Mouse (Mus musculus) ES-Bruce4 (cell line): Measurements from ENCODE around the gene Sf3a3. TPM values are rescaled to one million over a fixed set of nuclear protein-coding genes. Genes with fewer than 3 reads are reported as not detected.

ENCODE experiments used
- H3K27ac ChIP-seq: 2 replicates; pipeline ENCODE4 v1.5.1; 2012; ENCODE audit warnings: low read length, inconsistent platforms; ENCODE audit not compliant: insufficient read depth
- H3K27me3 ChIP-seq: 2 replicates; pipeline ENCODE4 v1.6.1; 2012; ENCODE audit warnings: mild to moderate bottlenecking, low read length, inconsistent platforms; ENCODE audit not compliant: control insufficient read depth, poor library complexity, insufficient read depth, severe bottlenecking
- H3K36me3 ChIP-seq: 2 replicates; pipeline ENCODE4 v1.6.1; 2012; ENCODE audit warnings: inconsistent platforms, mild to moderate bottlenecking, low read length, moderate library complexity; ENCODE audit not compliant: control insufficient read depth, poor library complexity, insufficient read depth, severe bottlenecking
- H3K4me1 ChIP-seq: one replicate; pipeline ENCODE4 v1.8.1; 2011; ENCODE audit warnings: low read length; ENCODE audit not compliant: control insufficient read depth, insufficient read depth
- H3K4me3 ChIP-seq: 2 replicates; pipeline ENCODE4 v1.5.1; 2011; ENCODE audit warnings: low read depth, mild to moderate bottlenecking, low read length
- H3K9ac ChIP-seq: 2 replicates; pipeline ENCODE4 v1.6.1; 2012; ENCODE audit warnings: low read depth, mild to moderate bottlenecking, inconsistent platforms; ENCODE audit not compliant: poor library complexity, severe bottlenecking
- H3K9me3 ChIP-seq: replicated peaks from 2 replicates; pipeline ENCODE4 v1.6.1; 2012; ENCODE audit warnings: mild to moderate bottlenecking, low read length, inconsistent platforms; ENCODE audit not compliant: control insufficient read depth, poor library complexity, insufficient read depth, severe bottlenecking
- CTCF ChIP-seq: IDR thresholded peaks from one replicate; pipeline ENCODE4 v1.8.1; 2011; ENCODE audit warnings: low read depth, low read length
- EP300 ChIP-seq: IDR thresholded peaks from 2 replicates; pipeline ENCODE4 v1.6.1; 2011; ENCODE audit warnings: low read depth, low read length; ENCODE audit not compliant: insufficient read depth
- POLR2A ChIP-seq: IDR thresholded peaks from one replicate; pipeline ENCODE4 v1.8.1; 2011; ENCODE audit warnings: low read length; ENCODE audit not compliant: insufficient read depth
- polyA plus RNA-seq: library from polyadenylated mRNA; stranded (reverse); fragments of >200 nt; gene quantifications from 2 replicates; pipeline ENCODE4 v1.2.4, GENCODE M21; 2011; ENCODE audit warnings: low read depth; ENCODE audit not compliant: missing spikeins, insufficient read depth, insufficient read length

Gene Sf3a3
- polyA plus RNA-seq, 1 experiment: 127 TPM

GRCm38 (mm10) chr4:124742839-124743238 lies 28.3 kb downstream of the Sf3a3 start:
- TF ChIP-seq EP300: no peak
- no peak for TF ChIP-seq CTCF
- no peak for TF ChIP-seq POLR2A
- no peaks in the 10 kb centered on the region for H3K36me3 ChIP-seq
- no peaks in the 10 kb centered on the region for H3K4me1 ChIP-seq
- no peak overlapping the region for H3K27ac ChIP-seq
- H3K9me3 ChIP-seq: no peaks in the 10 kb centered on the region
- no peaks in the 10 kb centered on the region for H3K27me3 ChIP-seq
- H3K4me3 ChIP-seq: no peak overlapping the region
- no peak overlapping the region for H3K9ac ChIP-seq

- TF ChIP-seq POLR2A: no peak
- no peak for TF ChIP-seq EP300
- no peak for TF ChIP-seq CTCF
- no peaks in the 10 kb centered on the region for H3K27me3 ChIP-seq
- H3K4me3 ChIP-seq: no peak overlapping the region
- no peaks in the 10 kb centered on the region for H3K9me3 ChIP-seq
- H3K4me1 ChIP-seq: no peaks in the 10 kb centered on the region
- H3K36me3 ChIP-seq: no peaks in the 10 kb centered on the region
- no peak overlapping the region for H3K9ac ChIP-seq
- H3K27ac ChIP-seq: no peak overlapping the region
Observed at GRCm38 (mm10) chr4:124746577-124746976, 32.0 kb downstream of the Sf3a3 start.

GRCm38 (mm10) chr4:124747851-124748250 lies 33.3 kb downstream of the Sf3a3 start:
- Histone ChIP-seq H3K27ac (no peak overlapping the region), H3K9me3 (no peaks in the 10 kb centered on the region), H3K9ac (no peak overlapping the region), H3K4me3 (no peak overlapping the region), H3K27me3 (no peaks in the 10 kb centered on the region), H3K4me1 (no peaks in the 10 kb centered on the region), H3K36me3 (no peaks in the 10 kb centered on the region)
- TF ChIP-seq POLR2A (no peak), CTCF (no peak), EP300 (no peak)

GRCm38 (mm10) chr4:124751300-124752250 lies 37.0 kb downstream of the Sf3a3 start:
- Histone ChIP-seq H3K36me3 (no peaks in the 10 kb centered on the region), H3K4me1 (no peaks in the 10 kb centered on the region), H3K27ac (no peak overlapping the region), H3K9me3 (no peaks in the 10 kb centered on the region), H3K27me3 (no peaks in the 10 kb centered on the region), H3K4me3 (peak overlapping the region; percentile 88), H3K9ac (peak overlapping the region; percentile 40)
- TF ChIP-seq EP300: no peak
- no peak for TF ChIP-seq CTCF
- TF ChIP-seq POLR2A: no peak

- H3K27me3 ChIP-seq: no peaks in the 10 kb centered on the region
- no peak for TF ChIP-seq POLR2A
- TF ChIP-seq EP300: no peak
- no peak for TF ChIP-seq CTCF
- H3K36me3 ChIP-seq: no peaks in the 10 kb centered on the region
- H3K9ac ChIP-seq: peak overlapping the region; percentile 22
- H3K4me3 ChIP-seq: peak overlapping the region; percentile 56
- H3K27ac ChIP-seq: no peak overlapping the region
- H3K9me3 ChIP-seq: no peaks in the 10 kb centered on the region
- H3K4me1 ChIP-seq: no peaks in the 10 kb centered on the region
Observed at GRCm38 (mm10) chr4:124752281-124753199, 38.0 kb downstream of the Sf3a3 start.
